Mouse (Mus musculus) testis, postnatal 14 days (tissue): ENCODE measurements at regions not wholly inside any gene's neighbourhood (a gene's known extent, or its start where the extent isn't known, plus 50 kb on each side); places are given as distances from the start of the nearest gene placed in this dataset.

Experiments used
- DNase-seq: peaks from one replicate; pipeline ENCODE4 v3.0.0; 2021; ENCODE audit warnings: low spot score

GRCm38 (mm10) chr10:67339371-67339929 lies 54.3 kb upstream of the Nrbf2 start:
- DNase-seq: no peak

GRCm38 (mm10) chr10:67344722-67345121 lies 59.6 kb upstream of the Nrbf2 start:
- no peak for DNase-seq

- no peak for DNase-seq
Measured at GRCm38 (mm10) chr10:67350956-67351355, 65.9 kb upstream of the Nrbf2 start.

GRCm38 (mm10) chr10:67360793-67361192 lies 75.7 kb upstream of the Nrbf2 start:
- DNase-seq: no peak

GRCm38 (mm10) chr10:67361281-67361680 lies 76.2 kb upstream of the Nrbf2 start:
- no peak for DNase-seq

- DNase-seq: no peak
Measured at GRCm38 (mm10) chr10:67364595-67364994, 79.5 kb upstream of the Nrbf2 start.

- DNase-seq: no peak
Measured at GRCm38 (mm10) chr10:67365158-67365557, 80.1 kb upstream of the Nrbf2 start.

- no peak for DNase-seq
Measured at GRCm38 (mm10) chr10:67372569-67373161, 87.6 kb upstream of the Nrbf2 start.

GRCm38 (mm10) chr10:67376638-67377037 lies 91.5 kb upstream of the Nrbf2 start:
- DNase-seq: no peak

GRCm38 (mm10) chr10:67377643-67378223 lies 92.6 kb upstream of the Nrbf2 start:
- DNase-seq: peak; percentile 6

- DNase-seq: no peak
Measured at GRCm38 (mm10) chr10:67380174-67380573, 95.1 kb upstream of the Nrbf2 start.

GRCm38 (mm10) chr10:67383352-67383751 lies 98.2 kb upstream of the Nrbf2 start:
- no peak for DNase-seq

- DNase-seq: no peak
Measured at GRCm38 (mm10) chr10:67383802-67384567, 98.9 kb upstream of the Nrbf2 start.

- DNase-seq: no peak
Measured at GRCm38 (mm10) chr10:67384568-67384958, 99.5 kb upstream of the Nrbf2 start.

- no peak for DNase-seq
Measured at GRCm38 (mm10) chr10:67385966-67386365, 100.9 kb upstream of the Nrbf2 start.

GRCm38 (mm10) chr10:67388755-67389154 lies 103.7 kb upstream of the Nrbf2 start:
- DNase-seq: no peak

- DNase-seq: no peak
Measured at GRCm38 (mm10) chr10:67400434-67400833, 115.3 kb upstream of the Nrbf2 start.

- no peak for DNase-seq
Measured at GRCm38 (mm10) chr10:67401409-67401808, 116.3 kb upstream of the Nrbf2 start.

GRCm38 (mm10) chr10:67417529-67417928 lies 117.7 kb upstream of the Egr2 start:
- DNase-seq: no peak

- DNase-seq: peak; percentile 10
Measured at GRCm38 (mm10) chr10:67420761-67421160, 114.5 kb upstream of the Egr2 start.

- DNase-seq: no peak
Measured at GRCm38 (mm10) chr10:67425407-67425806, 109.9 kb upstream of the Egr2 start.

- DNase-seq: no peak
Measured at GRCm38 (mm10) chr10:67427220-67427619, 108.1 kb upstream of the Egr2 start.

GRCm38 (mm10) chr10:67430805-67431204 lies 104.5 kb upstream of the Egr2 start:
- no peak for DNase-seq
